Mouse (Mus musculus) megakaryocyte-erythroid progenitor cell, adult 5-6 weeks (primary cell): Measurements from ENCODE around the gene Spo11. TPM values are rescaled to one million over a fixed set of nuclear protein-coding genes. Genes with fewer than 3 reads are reported as not detected.
A peak's percentile ranks its signal among the peaks of the same experiment; 100 is the strongest.

ENCODE experiments used
- ATAC-seq: replicated peaks from 2 replicates; pipeline ENCODE4 v1.8.0; 2016; ENCODE audit warnings: mild to moderate bottlenecking, inconsistent platforms; ENCODE audit not compliant: severe bottlenecking, poor library complexity, low FRiP score, low TSS enrichment
- total RNA-seq, 2 experiments: library from RNA; stranded (forward) in 1 of 2; stranded (reverse) in 1 of 2; fragments of 200-1000, 215-1000 nt in 1 of 2; fragments of >200 nt in 1 of 2; fragmentation: Nextera tagmentation in 1 of 2; gene quantifications; 2 replicates each; pipeline ENCODE4 v1.2.3; 2014 to 2017

Spo11 gene
- 2.1 and 2.6 TPM in 2 replicates for total RNA-seq (2014; fragmentation: Nextera tagmentation)
- total RNA-seq (2017): 0.53 TPM in 1 of 2 replicates, not detected in the other

GRCm38 (mm10) chr2:172977409-172978130 is at the start of gene Spo11:
Gene Spo11 (plus strand): TSS chr2:172977700.
- peak; percentile 79 for ATAC-seq

GRCm38 (mm10) chr2:172929905-172930436 is 47.5 kb upstream of the Spo11 start:
- no peak for ATAC-seq

GRCm38 (mm10) chr2:172931137-172931898 is 46.2 kb upstream of the Spo11 start:
- ATAC-seq: no peak

GRCm38 (mm10) chr2:172933631-172934419 is 43.7 kb upstream of the Spo11 start:
- no peak for ATAC-seq

GRCm38 (mm10) chr2:172934420-172934788 is 43.1 kb upstream of the Spo11 start:
- no peak for ATAC-seq

GRCm38 (mm10) chr2:172934891-172935740 is 42.4 kb upstream of the Spo11 start:
- ATAC-seq: no peak

GRCm38 (mm10) chr2:172935776-172936562 is 41.5 kb upstream of the Spo11 start:
- ATAC-seq: no peak

- ATAC-seq: no peak
These were observed 40.7 kb upstream of the Spo11 start for GRCm38 (mm10) chr2:172936844-172937243.

GRCm38 (mm10) chr2:172937326-172938190 is 39.9 kb upstream of the Spo11 start:
- ATAC-seq: no peak

GRCm38 (mm10) chr2:172938761-172939638 is 38.5 kb upstream of the Spo11 start:
- ATAC-seq: no peak

- ATAC-seq: 0 out of 2 replicates have a peak, but pooled peaks have one; percentile 5
These were observed 37.9 kb upstream of the Spo11 start for GRCm38 (mm10) chr2:172939639-172940002.

- peak; percentile 53; the same call in 1 of the 2 replicates for ATAC-seq
These were observed 37.3 kb upstream of the Spo11 start, which contains the start of gene Bmp7 for GRCm38 (mm10) chr2:172940003-172940798. Gene Bmp7 (minus strand): TSS chr2:172940321.

GRCm38 (mm10) chr2:172940799-172941163 is 36.7 kb upstream of the Spo11 start:
- no peak for ATAC-seq

- no peak for ATAC-seq
These were observed 28.4 kb upstream of the Spo11 start for GRCm38 (mm10) chr2:172949051-172949450.

GRCm38 (mm10) chr2:172950119-172950676 is 27.3 kb upstream of the Spo11 start:
- no peak for ATAC-seq
